Mouse (Mus musculus) kidney, adult 11 months (tissue): ENCODE data around the gene Pdk4.

ENCODE experiments used
- DNase-seq: peaks from one replicate; pipeline ENCODE4 v3.0.0; 2022

The Pdk4 gene

GRCm38 (mm10) chr6:5495961-5496853 lies at the start of gene Pdk4:
Pdk4 (minus strand) TSS chr6:5496309.
- DNase-seq, result peak; percentile 99

GRCm38 (mm10) chr6:5537855-5538365 lies 41.8 kb upstream of the Pdk4 start:
- DNase-seq, result no peak

- no peak for DNase-seq
These were observed 39.6 kb upstream of the Pdk4 start for GRCm38 (mm10) chr6:5535754-5536153.

GRCm38 (mm10) chr6:5517091-5517490 lies 21.0 kb upstream of the Pdk4 start:
- no peak for DNase-seq

GRCm38 (mm10) chr6:5509757-5510156 lies 13.6 kb upstream of the Pdk4 start:
- DNase-seq, result peak; percentile 94

GRCm38 (mm10) chr6:5509303-5509702 lies 13.2 kb upstream of the Pdk4 start:
- peak; percentile 63 for DNase-seq

- DNase-seq, result no peak
These were observed 11.7 kb upstream of the Pdk4 start for GRCm38 (mm10) chr6:5507821-5508220.

GRCm38 (mm10) chr6:5506271-5506670 lies 10.2 kb upstream of the Pdk4 start:
- no peak for DNase-seq

- DNase-seq, result no peak
These were observed 6.7 kb upstream of the Pdk4 start for GRCm38 (mm10) chr6:5502810-5503209.

- DNase-seq, result no peak
These were observed 5.4 kb upstream of the Pdk4 start for GRCm38 (mm10) chr6:5501551-5501950.

GRCm38 (mm10) chr6:5498740-5499139 lies 2.6 kb upstream of the Pdk4 start:
- peak; percentile 69 for DNase-seq

GRCm38 (mm10) chr6:5496854-5497235 lies 736 bp upstream of the Pdk4 start:
- DNase-seq, result no peak

- no peak for DNase-seq
These were observed 11.1 kb downstream of the Pdk4 start for GRCm38 (mm10) chr6:5485028-5485427.

- no peak for DNase-seq
These were observed 13.8 kb downstream of the Pdk4 start for GRCm38 (mm10) chr6:5482270-5482783.

GRCm38 (mm10) chr6:5481066-5481465 lies 15.0 kb downstream of the Pdk4 start:
- no peak for DNase-seq

GRCm38 (mm10) chr6:5474021-5474420 lies 22.1 kb downstream of the Pdk4 start:
- DNase-seq, result no peak

GRCm38 (mm10) chr6:5472692-5473091 lies 23.4 kb downstream of the Pdk4 start:
- DNase-seq, result no peak

- DNase-seq, result no peak
These were observed 25.4 kb downstream of the Pdk4 start for GRCm38 (mm10) chr6:5470480-5471318.

- DNase-seq, result no peak
These were observed 40.3 kb downstream of the Pdk4 start for GRCm38 (mm10) chr6:5455836-5456235.

GRCm38 (mm10) chr6:5449878-5450277 lies 46.2 kb downstream of the Pdk4 start:
- DNase-seq, result peak; percentile 12

- DNase-seq, result peak; percentile 40
These were observed 47.7 kb downstream of the Pdk4 start for GRCm38 (mm10) chr6:5448396-5448795.

GRCm38 (mm10) chr6:5447546-5447945 lies 48.6 kb downstream of the Pdk4 start:
- no peak for DNase-seq

GRCm38 (mm10) chr6:5447013-5447412 lies 49.1 kb downstream of the Pdk4 start:
- no peak for DNase-seq
